Mouse (Mus musculus): ENCODE measurements around the gene Npsr1.

The Npsr1 gene

DNA sequence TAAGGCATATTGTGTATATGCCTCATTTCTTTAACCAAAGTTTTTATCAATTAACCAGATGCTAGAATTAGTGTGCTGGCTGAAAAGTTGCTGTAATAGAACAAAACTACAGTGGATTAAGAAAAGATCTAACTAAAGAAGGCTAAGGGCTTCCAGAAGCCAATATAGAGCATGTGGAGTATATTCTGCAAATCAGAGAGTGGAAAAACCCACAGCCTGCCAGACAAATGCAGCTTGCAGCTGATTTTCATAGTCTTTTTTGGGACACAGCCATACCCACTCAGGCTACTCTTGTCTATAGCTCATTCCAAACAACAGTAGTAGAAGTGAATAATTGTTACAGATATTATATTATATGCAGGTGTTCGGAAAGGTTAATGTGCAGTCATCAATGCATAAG is 138.7 kb downstream of the Npsr1 start:
- DNase-seq (ENCODE audit: low spot score in 2 of 2) = no peak

DNA sequence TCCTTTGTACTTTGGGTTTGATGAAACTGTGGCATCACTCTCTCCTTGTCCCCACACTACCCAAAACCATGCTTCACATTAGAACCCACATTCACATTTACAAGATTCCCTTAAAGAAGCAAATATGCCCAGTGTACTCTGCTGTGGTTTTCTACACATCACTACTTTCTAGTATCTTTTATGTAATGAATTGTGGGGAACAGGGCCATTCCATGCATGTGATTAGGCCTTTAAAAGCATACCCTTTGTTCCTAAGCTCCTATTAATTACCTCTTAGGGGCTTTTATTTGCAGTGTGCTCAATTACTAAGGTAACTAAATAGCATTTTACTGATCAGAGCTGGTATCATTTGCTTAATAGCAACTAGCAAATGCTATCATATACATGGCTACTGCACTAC is 149.8 kb downstream of the Npsr1 start:
- DNase-seq (ENCODE audit: low spot score in 2 of 2) = no peak

DNA sequence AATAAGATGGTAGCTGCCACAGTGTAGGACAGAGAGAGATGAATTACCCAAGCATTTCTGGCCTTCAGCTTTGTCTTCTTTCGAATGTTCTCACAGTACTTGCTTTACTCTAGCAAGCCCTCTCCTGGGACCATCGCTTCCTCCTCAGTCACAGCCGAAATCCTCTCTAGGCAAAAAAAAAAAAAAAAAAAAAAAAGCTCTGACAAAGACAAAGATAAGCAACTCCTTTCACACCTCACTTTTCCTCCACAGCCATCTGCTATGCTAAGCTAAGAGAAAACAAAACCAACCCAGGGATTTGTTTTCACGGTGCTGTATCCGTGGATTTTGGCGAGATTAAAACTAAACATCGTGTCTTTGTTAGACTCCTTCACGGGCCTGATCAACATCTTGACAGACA is 156.4 kb downstream of the Npsr1 start:
- DNase-seq (ENCODE audit: low spot score in 2 of 2) = no peak

GRCm38 (mm10) chr9:24280498-24281287 is 182.9 kb downstream of the Npsr1 start:
- DNase-seq (ENCODE audit: low spot score in 2 of 2) = no peak

DNA sequence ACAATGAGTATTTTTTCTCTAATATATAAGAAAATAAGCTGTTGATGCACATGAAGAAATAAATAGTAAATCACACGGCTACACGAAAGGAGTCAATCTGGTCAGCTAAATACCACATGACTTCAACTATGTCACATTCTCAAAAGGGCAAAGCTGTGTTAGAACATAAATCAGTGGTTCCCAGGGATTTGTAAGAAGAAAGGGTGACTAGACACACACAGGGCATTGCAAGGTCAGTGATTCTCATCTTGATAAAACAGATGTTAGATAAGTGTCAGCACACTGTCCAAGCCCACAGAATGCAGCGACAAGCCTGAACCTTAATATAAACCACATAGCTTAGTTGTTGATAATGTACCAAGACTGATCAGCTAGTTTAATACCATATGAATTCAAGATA is 184.8 kb downstream of the Npsr1 start:
- DNase-seq (ENCODE audit: low spot score in 2 of 2) = no peak

GRCm38 (mm10) chr9:24283071-24283470 is 185.3 kb downstream of the Npsr1 start:
- no peak for DNase-seq (ENCODE audit: low spot score in 2 of 2)

DNA sequence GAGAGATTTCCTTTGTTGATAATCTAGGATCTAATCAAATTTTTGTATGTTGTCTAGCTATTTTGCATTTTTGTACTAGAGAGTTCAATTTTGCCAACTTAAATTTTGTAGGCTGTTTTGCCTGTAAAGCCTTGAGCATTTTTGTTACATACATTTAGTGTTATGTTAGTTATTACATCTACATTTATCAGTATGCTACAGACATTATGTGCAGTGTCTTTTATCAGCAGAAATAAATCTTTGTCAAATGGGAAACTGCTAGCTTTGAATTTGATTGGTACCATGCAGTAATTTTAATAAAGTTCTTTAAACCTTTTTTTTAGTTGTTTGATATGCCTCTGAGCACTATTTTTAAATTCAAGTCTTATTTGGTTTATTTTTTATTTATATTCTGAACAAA is 185.7 kb downstream of the Npsr1 start:
- no peak for DNase-seq (ENCODE audit: low spot score in 2 of 2)

DNA sequence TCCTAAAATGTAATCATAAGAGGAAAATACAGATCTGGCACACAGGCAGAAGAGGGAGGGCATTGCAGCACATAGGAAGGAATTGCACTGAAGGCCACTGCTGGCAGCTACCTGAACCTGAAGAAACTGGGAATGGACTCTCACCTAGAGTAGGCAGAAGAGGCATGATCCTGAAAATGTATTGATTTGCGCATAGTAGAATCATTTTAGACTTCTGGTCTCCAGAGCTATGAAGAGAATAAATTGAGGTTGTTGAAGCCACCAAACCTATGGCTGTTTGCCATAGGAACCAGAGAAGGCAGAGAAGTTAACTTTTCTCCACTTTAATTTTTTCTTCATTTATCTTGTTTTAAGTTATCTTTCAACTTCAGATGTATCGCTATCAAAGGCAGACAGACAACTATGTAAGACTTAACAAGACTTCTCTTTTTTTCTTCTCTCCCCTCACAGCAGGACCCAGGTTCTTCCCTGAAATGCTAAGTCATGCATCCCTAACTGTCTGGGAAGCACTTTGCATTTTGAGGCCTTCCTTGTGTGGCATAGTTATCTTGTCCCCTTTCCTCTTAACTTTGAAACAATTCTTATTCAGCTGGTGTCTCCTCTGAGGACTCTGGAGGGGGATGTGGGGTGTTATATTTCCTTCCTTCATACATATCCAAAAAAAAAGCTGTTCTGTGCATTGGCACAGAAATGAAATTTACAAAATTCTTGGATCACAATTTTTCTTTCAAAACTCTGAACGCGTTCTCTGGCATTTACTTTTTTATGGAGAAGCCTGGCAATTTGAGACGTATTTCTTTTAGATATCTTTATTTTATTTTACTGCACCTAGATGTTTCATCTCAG is 186.7 kb downstream of the Npsr1 start:
- no peak for DNase-seq (ENCODE audit: low spot score in 2 of 2)

DNA sequence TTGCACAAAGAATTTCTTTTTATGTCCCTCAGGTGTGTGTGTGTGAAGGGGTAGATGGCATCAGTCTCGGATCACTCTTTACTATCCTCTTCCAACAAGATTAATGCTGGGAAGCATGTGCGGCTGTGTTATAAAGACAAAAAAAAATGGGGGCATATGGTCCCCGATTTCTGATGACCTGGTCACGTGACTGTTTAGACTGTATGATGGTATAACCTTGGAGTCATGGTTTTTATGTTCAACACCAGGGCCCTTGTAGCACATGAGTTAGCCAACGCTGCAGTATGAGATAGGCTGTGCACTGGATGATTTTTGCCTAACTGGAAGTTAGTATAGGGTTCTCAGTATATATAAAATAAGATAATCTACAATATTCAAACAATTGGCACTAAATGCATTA is 187.6 kb downstream of the Npsr1 start:
- DNase-seq (ENCODE audit: low spot score in 2 of 2) = no peak

- no peak for DNase-seq (ENCODE audit: low spot score in 2 of 2)
These were observed 193.6 kb downstream of the Npsr1 start for GRCm38 (mm10) chr9:24291385-24291784.

DNA sequence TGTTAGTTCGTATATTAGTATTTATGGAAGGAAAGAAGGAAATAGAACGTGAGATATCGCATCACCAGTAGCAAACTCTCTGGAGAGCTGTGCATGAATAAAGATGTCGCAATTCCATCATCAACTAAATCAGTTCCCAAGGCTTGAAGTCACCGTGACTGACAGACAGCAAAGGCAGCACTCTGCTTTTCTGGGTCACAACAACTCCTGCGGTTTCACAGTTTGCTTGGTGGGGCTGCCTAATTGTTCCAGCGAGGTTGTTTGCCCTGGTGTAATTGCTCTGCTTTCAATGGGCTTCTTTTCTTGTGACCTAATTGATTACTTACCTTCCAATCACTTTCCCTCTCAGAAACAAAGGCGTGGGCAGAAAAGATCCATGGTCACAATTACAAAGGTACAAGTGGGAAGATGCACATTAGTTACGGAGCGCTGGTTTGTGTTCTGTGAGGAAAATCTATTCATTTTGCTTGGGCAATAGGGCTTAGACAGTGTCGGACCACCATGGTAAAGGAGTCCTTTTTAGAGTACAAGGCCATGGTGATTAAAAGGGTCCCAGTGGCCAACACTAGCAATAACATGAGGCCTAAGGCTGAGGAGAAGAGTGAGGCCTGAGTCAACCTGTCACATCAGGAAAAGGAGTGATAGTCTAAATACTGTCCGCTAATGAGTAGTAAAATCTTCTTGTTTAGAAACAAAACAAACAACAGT is 195.6 kb downstream of the Npsr1 start:
- DNase-seq (ENCODE audit: low spot score in 2 of 2) = no peak

DNA sequence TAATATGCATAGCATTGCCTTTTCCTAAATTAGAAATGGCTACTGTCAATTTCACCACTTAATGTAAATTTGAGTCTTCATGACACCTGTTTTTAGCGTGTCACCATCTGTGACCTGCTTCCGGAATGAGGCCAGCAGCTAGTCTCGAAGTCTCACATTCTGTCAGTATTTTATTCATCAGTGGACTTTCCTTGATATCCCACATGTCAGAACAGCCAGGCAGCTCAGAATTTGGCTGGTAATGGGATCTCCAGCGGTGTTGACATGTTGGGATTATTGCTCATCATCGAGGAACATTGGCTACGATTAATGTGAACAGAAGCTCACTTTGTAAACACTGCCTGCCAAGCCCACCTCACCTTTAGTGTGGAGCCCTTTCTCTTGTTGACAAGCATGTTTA is 205.1 kb downstream of the Npsr1 start:
- DNase-seq (ENCODE audit: low spot score in 2 of 2) = no peak

GRCm38 (mm10) chr9:24306990-24307389 is 209.2 kb downstream of the Npsr1 start:
- DNase-seq (ENCODE audit: low spot score in 2 of 2) = no peak

DNA sequence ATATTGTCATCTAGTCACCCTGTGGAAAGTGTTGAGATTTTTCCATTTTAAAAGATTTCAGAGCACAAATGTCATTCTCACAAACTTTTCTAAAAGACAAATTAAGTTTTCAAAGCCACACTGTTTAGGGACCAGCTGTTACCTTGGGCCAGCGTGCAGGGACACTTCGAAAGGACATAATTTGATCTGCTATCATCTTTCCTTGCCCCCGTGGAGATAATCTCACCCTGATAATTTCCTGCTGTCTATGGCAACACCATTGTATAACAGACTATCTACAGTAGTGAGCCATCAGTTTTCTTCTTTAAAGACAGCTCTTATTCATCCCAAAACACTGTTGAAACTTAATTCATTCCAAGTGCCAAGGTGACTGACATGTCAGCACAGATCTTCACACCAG is 209.6 kb downstream of the Npsr1 start:
- DNase-seq (ENCODE audit: low spot score in 2 of 2) = no peak

GRCm38 (mm10) chr9:24315835-24316234 is 218.0 kb downstream of the Npsr1 start:
- no peak for DNase-seq (ENCODE audit: low spot score in 2 of 2)

DNA sequence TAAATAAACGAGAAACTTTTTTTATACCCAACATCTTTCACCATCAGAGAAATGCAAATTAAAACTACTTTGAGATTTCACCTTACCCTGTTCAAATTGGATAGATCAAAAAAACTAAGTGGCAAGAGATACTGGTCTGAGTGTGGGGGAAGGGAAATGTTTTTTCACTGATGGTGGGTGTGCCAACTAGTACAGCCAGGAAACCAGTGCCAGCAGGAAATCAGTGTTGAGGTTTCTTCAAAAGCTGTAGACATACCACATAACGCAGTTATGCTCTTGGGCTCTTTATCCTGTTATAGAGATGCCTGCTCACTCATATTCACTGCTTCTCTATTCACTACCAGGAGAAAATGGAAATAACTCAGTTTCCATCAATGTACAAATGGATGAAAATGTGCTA is 233.9 kb downstream of the Npsr1 start:
- no peak for DNase-seq (ENCODE audit: low spot score in 2 of 2)

- DNase-seq (ENCODE audit: low spot score in 2 of 2) = no peak
These were observed 243.5 kb downstream of the Npsr1 start for GRCm38 (mm10) chr9:24341321-24341720.

- DNase-seq (ENCODE audit: low spot score in 2 of 2) = no peak
These were observed 249.2 kb downstream of the Npsr1 start for GRCm38 (mm10) chr9:24347011-24347410.

DNA sequence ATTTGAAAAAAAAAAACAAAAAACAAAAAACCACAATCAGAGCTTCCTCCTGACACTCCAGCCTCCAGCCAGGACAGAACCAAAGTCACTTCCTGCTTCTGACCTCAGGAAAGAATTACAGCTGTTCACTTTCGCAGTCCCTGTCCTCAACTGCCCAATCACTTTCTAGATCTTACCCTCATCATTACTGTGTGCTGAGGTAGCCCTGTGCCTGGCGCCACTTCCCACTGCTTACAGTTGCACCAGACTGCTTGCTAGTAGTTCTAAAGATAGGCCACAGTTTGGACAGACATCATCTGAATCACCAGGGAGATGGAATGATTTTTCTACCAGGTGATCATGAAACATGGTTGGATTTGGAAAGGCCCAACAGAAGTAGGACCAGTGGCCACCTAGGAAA is 251.7 kb downstream of the Npsr1 start:
- DNase-seq (ENCODE audit: low spot score in 2 of 2) = no peak

DNA sequence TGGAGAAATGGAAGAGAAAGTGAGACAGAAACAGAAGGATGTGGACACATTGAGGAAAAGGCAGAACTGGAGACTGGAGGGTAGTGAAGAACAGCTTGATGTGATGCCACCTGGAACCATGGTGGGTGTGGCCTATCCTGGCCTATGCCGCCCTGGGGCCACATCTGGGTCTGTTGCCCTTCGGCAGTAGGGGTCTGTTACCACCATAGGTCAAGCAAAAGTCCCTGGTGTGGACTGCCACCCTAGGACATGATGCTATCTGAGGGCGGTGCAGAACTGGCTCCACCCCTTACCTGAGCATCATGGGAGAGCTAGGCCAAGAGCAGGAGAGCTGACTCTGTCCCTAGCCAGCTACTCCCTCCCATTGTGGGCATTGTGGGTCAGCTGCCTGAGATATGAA is 253.6 kb downstream of the Npsr1 start:
- no peak for DNase-seq (ENCODE audit: low spot score in 2 of 2)
